Mouse (Mus musculus) ES-E14 (cell line): ENCODE measurements at regions not wholly inside any gene's neighbourhood (a gene's known extent, or its start where the extent isn't known, plus 50 kb on each side); places are given as distances from the start of the nearest gene placed in this dataset.
"Not testable (repeated sequence)": the region's sequence is repeated elsewhere in the genome, so short reads cannot be mapped to it uniquely, and the experiment has no call there.

Experiments
- DNase-seq: peaks from one replicate; pipeline ENCODE4 v3.0.0-alpha.2; 2013; ENCODE audit warnings: low read depth, low spot score
- H3K27ac ChIP-seq: 2 replicates; pipeline ENCODE4 v1.5.1; 2012; ENCODE audit warnings: low read depth, mild to moderate bottlenecking, low read length, moderate library complexity, mixed read lengths; ENCODE audit not compliant: poor library complexity, insufficient read depth, severe bottlenecking
- H3K36me3 ChIP-seq: 2 replicates; pipeline ENCODE4 v1.6.1; 2012; ENCODE audit warnings: mild to moderate bottlenecking, low read length, moderate library complexity, mixed read lengths; ENCODE audit not compliant: control insufficient read depth, poor library complexity, insufficient read depth, severe bottlenecking
- H3K4me1 ChIP-seq, 2 experiments: fragments of 150-350 bp in 1 of 2; sonication (generic) in 1 of 2; 2 replicates each; pipeline ENCODE4 v1.6.1; 2012; ENCODE audit warnings: low read length in 2 of 2, mild to moderate bottlenecking in 1 of 2, mixed read lengths in 1 of 2; ENCODE audit not compliant: control insufficient read depth in 2 of 2, insufficient read depth in 2 of 2, poor library complexity in 1 of 2
- H3K4me3 ChIP-seq, 2 experiments: fragments of 150-350 bp in 1 of 2; sonication (generic) in 1 of 2; 2 replicates each; pipeline ENCODE4 v1.5.1; 2012; ENCODE audit warnings: low read length in 2 of 2, low read depth in 1 of 2, mild to moderate bottlenecking in 1 of 2, mixed read lengths in 1 of 2; ENCODE audit not compliant: insufficient read depth in 1 of 2, poor library complexity in 1 of 2, severe bottlenecking in 1 of 2
- H3K9ac ChIP-seq: 2 replicates; pipeline ENCODE4 v1.6.1; 2012; ENCODE audit warnings: low read depth, mild to moderate bottlenecking, low read length, mixed read lengths; ENCODE audit not compliant: poor library complexity, insufficient read depth, severe bottlenecking
- H3K9me3 ChIP-seq: fragments of 150-350 bp; sonication (generic); 2 replicates; pipeline ENCODE4 v1.6.1; 2012; ENCODE audit warnings: low read depth, mild to moderate bottlenecking, low read length; ENCODE audit not compliant: control insufficient read depth, insufficient read depth
- in situ Hi-C, 2 experiments: fragments of 600-800 bp; cut with MboI; formaldehyde crosslinking; loops; one replicate each; pipeline ENCODE4 v1.15.1; 2025; ENCODE audit warnings: low sequenced_read_pairs in 2 of 2, inconsistent platforms in 1 of 2; ENCODE audit not compliant: unreplicated experiment in 2 of 2

GRCm38 (mm10) chr17:6489926-6490564 is 60.1 kb downstream of the Dynlt1b start:
- in situ Hi-C loops, H3K27ac ChIP-seq, H3K4me1 ChIP-seq, H3K36me3 ChIP-seq, H3K9me3 ChIP-seq: not testable (repeated sequence)
- DNase-seq: peak; percentile 47
- peak overlapping the region; percentile 65 to 78 for H3K4me3 ChIP-seq
- H3K9ac ChIP-seq: peak overlapping the region; percentile 41

DNA sequence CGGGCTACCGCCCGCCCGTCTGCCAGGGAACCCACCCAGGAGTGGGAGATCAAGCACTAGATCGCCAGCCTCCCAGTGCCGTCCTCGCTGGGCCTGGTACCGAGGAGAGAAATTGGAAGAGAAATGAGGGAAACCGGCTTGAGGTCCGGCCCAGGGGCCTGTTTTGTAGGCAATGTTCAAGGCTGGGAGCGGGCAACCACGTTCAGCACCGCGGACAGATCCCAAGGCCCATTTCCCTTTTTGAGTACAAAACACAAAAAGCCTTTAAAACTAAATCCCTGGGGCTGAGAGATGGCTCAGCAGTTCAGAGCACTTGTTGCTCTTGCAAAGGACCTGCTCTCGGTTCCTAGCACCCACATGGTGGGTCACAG is 60.6 kb downstream of the Dynlt1b start:
- H3K9ac ChIP-seq, H3K4me3 ChIP-seq, H3K4me1 ChIP-seq, DNase-seq, H3K9me3 ChIP-seq, in situ Hi-C loops, H3K36me3 ChIP-seq, H3K27ac ChIP-seq: not testable (repeated sequence)

DNA sequence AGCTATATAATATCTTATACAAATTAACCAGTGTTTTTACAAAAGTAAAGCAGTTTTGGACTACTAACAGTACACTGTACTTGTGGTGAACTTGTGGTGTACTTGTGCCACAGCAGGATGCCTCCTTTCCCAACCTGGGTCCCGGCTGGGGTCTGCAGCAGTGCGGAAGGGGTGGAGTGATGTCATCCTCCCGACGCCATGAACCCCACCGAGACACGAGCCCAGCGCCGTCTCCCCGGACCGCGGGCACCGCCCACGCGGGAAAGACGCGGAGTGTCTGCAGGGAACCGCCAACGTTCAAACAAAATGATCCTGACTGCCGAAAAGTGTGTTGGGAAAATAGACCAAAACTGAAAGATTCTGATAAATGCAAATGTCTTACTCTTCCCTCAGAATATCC is 62.6 kb downstream of the Dynlt1b start:
- H3K9ac ChIP-seq, H3K4me3 ChIP-seq: not testable (repeated sequence)

DNA sequence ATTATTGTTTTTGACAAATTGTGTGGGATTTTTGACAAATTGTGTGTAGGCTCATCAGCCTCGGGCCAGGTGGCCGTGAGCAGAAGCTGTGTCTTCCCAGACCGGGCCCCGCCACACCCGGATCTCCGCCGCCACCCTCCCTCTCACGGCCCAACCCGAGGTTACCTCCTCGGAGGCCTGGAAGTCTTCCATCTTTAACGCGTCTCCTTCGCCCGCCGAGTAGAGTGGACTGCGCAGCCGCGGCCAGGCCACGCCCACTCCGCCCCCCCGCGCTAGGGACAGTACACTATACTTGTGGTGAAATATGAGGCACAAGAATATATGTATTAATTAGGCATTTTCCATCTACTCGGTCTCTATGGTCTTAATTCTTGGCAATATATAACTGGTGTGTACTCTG is 63.0 kb downstream of the Dynlt1b start:
- H3K4me3 ChIP-seq, H3K36me3 ChIP-seq, H3K27ac ChIP-seq, in situ Hi-C loops, H3K4me1 ChIP-seq, DNase-seq, H3K9ac ChIP-seq, H3K9me3 ChIP-seq: not testable (repeated sequence)

More for the DNA sequence above, 62.6 kb downstream of the Dynlt1b start:
- H3K4me1 ChIP-seq, H3K9me3 ChIP-seq, H3K27ac ChIP-seq, DNase-seq, H3K36me3 ChIP-seq, in situ Hi-C loops: not testable (repeated sequence)

GRCm38 (mm10) chr17:6496491-6496890 is 66.6 kb downstream of the Dynlt1b start:
- H3K4me1 ChIP-seq, H3K27ac ChIP-seq: not testable (repeated sequence)

DNA sequence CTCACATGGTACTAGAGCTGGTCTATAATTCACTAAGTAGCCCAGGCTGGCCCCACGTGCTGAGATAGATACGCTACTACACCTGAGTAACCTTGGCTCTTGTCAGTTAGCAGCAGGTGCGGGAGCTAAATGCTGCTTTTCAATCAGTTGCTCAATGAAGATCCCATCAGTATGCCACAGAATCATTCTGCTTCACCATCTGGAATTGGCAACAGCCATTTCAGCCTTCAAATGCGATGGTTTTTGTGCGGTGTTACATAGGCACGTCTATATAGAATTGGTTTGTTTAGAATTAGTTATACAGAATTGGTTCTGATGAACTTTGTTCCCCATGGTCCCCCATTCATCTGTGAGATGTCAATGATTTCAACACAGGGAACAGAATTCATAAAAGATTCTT is 72.8 kb downstream of the Dynlt1b start:
- H3K9ac ChIP-seq, H3K36me3 ChIP-seq, H3K27ac ChIP-seq, H3K9me3 ChIP-seq, H3K4me3 ChIP-seq, in situ Hi-C loops, DNase-seq, H3K4me1 ChIP-seq: not testable (repeated sequence)

More at GRCm38 (mm10) chr17:6496491-6496890, 66.6 kb downstream of the Dynlt1b start:
- H3K4me3 ChIP-seq, in situ Hi-C loops, H3K9ac ChIP-seq, DNase-seq, H3K36me3 ChIP-seq, H3K9me3 ChIP-seq: not testable (repeated sequence)

GRCm38 (mm10) chr17:6505896-6506295 is 76.0 kb downstream of the Dynlt1b start:
- H3K4me1 ChIP-seq, H3K36me3 ChIP-seq, H3K9me3 ChIP-seq, in situ Hi-C loops, H3K27ac ChIP-seq, H3K4me3 ChIP-seq, H3K9ac ChIP-seq, DNase-seq: not testable (repeated sequence)

DNA sequence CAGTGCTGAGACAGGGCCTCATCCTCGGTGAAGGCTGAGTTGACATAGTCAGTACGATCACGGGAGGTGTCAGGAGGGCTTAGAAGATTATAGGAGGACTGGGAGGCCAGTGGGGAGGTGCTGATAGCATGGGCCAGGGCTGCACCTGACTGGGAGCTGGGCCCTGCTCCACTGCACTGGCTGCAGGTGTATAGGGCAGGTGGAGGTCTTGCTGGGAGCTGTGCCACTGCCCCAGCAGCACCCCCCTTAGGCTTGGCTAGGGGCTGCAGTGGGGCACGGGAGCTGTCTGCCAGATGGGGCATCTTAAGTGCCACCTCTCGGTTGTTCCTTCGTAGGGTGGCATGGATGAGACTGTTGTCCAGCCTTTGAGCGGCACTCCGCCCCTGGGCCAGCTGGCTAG is 85.2 kb downstream of the Dynlt1b start:
- DNase-seq, H3K4me1 ChIP-seq, H3K27ac ChIP-seq, in situ Hi-C loops, H3K9ac ChIP-seq, H3K4me3 ChIP-seq, H3K9me3 ChIP-seq, H3K36me3 ChIP-seq: not testable (repeated sequence)
